Mouse (Mus musculus): ENCODE results near the gene Kirrel. TPM values are rescaled to one million over a fixed set of nuclear protein-coding genes. Genes with fewer than 3 reads are reported as not detected.

Kirrel gene
- total and polyA plus RNA-seq, 2 experiments from 2014 or later: 2.9 to 11.3 TPM

DNA sequence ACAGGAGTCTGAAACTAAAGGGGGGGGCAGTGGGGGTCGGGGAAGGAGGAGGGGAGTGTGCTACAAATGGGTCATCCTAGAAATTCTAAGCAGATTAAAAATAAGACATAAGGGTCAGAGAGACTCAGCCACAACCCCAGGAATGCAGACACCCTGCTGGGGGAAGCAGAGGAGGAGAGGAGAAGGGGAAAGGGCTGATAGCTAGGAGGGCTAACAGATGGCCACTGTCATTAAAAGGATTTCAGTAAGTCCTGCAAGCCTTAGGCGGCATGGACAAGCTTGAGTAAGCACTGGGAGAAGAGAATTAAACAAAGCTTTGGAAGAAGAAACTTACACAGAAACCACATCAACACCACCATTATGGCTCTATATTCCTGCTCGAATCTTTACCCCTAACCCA is 62.3 kb downstream of the Kirrel start:
- no peaks in the 10 kb centered on the region for H3K9me3 ChIP-seq (ENCODE audit: low read length)
- H3K36me3 ChIP-seq (ENCODE audit: insufficient read depth, low read length): no peaks in the 10 kb centered on the region
- TF ChIP-seq CTCF (IDR thresholded peaks at IDR 0.05; ENCODE audit: low read depth): no peak
- WGBS: 61% methylated on average over 3 of the region's 3 CpGs
- H3K9ac ChIP-seq (replicated peaks; ENCODE audit: low read length): no peak overlapping the region
- no peak for DNase-seq (ENCODE audit: low spot score)
- no peak for ATAC-seq
- peaks cover 5% of the 10 kb centered on the region; the same call in 1 of the 2 replicates for H3K4me1 ChIP-seq (ENCODE audit: insufficient read depth, low read length)
- H3K27me3 ChIP-seq (ENCODE audit: insufficient read depth, low read length): no peaks in the 10 kb centered on the region
- no peak overlapping the region for H3K4me2 ChIP-seq (ENCODE audit: low read depth, low read length)
- no peak overlapping the region for H3K27ac ChIP-seq
- H3K4me3 ChIP-seq (ENCODE audit: low read length): no peak overlapping the region

DNA sequence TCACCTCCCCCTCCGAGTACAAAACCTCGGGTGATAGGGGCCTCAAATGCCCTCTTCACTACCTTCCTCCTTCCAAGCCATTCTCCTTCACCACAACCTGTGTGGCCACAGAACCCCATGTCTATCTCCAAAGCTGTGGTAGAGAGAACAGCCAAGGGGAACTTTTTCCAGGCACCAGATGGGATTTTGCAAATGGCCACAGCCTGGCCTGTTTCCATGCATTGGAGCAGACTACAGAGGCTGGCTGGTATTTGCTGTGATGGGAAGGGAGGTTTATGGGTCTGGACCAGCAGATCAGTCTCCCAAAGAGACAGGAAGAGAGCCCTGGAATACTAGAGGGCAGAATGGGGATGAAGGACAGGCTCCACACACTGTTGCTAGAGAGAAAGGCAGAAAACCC is 69.7 kb downstream of the Kirrel start:
- DNase-seq (ENCODE audit: low spot score) (no peak), ATAC-seq (no peak)
- H3K4me1 ChIP-seq (ENCODE audit: insufficient read depth, low read length): peaks cover 7% of the 10 kb centered on the region; the same call in 1 of the 2 replicates
- 79% methylated on average over 2 of the region's 2 CpGs for WGBS
- H3K9me3 ChIP-seq (ENCODE audit: low read length): no peaks in the 10 kb centered on the region
- no peak overlapping the region for H3K27ac ChIP-seq
- no peak overlapping the region for H3K9ac ChIP-seq (replicated peaks; ENCODE audit: low read length)
- H3K4me2 ChIP-seq (ENCODE audit: low read depth, low read length): no peak overlapping the region
- H3K36me3 ChIP-seq (ENCODE audit: insufficient read depth, low read length): no peaks in the 10 kb centered on the region
- H3K4me3 ChIP-seq (ENCODE audit: low read length): no peak overlapping the region
- H3K27me3 ChIP-seq (ENCODE audit: insufficient read depth, low read length): no peaks in the 10 kb centered on the region
- TF ChIP-seq CTCF (IDR thresholded peaks at IDR 0.05; ENCODE audit: low read depth): no peak

DNA sequence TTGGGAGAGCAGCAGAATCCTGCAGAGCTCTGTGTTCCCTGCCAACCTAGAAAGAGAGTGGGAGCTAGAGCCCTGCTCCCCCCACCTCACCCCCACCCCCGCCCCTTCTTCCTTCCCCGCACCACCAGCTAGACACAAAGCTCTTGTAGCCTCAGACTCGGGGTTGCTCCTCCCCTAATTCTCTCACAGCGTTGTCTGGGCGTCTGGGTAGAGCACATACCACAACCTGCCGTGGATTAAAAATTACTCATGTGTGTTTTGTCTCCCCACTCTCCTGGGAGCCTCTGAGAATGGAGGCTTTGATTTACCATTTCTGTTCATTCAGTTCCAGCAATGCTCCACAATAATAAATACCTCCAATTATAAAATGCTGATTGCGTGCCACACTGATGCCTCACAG is 72.2 kb downstream of the Kirrel start:
- H3K9ac ChIP-seq (replicated peaks; ENCODE audit: low read length): no peak overlapping the region
- H3K9me3 ChIP-seq (ENCODE audit: low read length): no peaks in the 10 kb centered on the region
- TF ChIP-seq CTCF (IDR thresholded peaks at IDR 0.05; ENCODE audit: low read depth): no peak
- ATAC-seq (peak; percentile 39; the same call in 1 of the 2 replicates), DNase-seq (ENCODE audit: low spot score) (peak; percentile 43)
- no peaks in the 10 kb centered on the region for H3K27me3 ChIP-seq (ENCODE audit: insufficient read depth, low read length)
- no peaks in the 10 kb centered on the region for H3K36me3 ChIP-seq (ENCODE audit: insufficient read depth, low read length)
- peaks cover 17% of the 10 kb centered on the region for H3K4me1 ChIP-seq (ENCODE audit: insufficient read depth, low read length)
- 16% methylated on average over 5 of the region's 7 CpGs for WGBS
- H3K4me3 ChIP-seq (ENCODE audit: low read length): no peak overlapping the region
- H3K27ac ChIP-seq: 0 out of 2 replicates have a peak overlapping the region, but pooled peaks have one; percentile 27
- H3K4me2 ChIP-seq (ENCODE audit: low read depth, low read length): no peak overlapping the region

DNA sequence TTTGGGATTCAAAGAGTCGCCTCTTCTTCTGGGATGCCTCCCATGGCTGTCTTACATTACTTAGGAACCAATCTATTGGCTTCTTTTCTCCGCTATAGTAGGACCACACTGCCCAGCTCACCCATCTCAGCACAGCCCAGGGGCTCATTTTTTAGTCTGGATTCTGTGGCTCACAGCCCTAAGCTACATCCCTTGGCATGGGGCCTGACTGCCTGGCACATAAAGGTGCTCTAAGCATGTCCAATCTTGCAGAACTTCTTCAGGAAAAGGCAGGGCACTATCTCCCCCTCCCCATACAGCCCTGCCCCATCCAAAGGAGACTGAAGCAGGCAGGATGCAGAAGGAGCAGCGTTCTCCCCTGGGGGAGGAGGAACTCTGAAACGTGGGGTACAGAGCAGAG is 73.6 kb downstream of the Kirrel start:
- no peak overlapping the region for H3K27ac ChIP-seq
- H3K4me3 ChIP-seq (ENCODE audit: low read length): no peak overlapping the region
- ATAC-seq (no peak), DNase-seq (ENCODE audit: low spot score) (no peak)
- H3K9ac ChIP-seq (replicated peaks; ENCODE audit: low read length): no peak overlapping the region
- no peak for TF ChIP-seq CTCF (IDR thresholded peaks at IDR 0.05; ENCODE audit: low read depth)
- H3K36me3 ChIP-seq (ENCODE audit: insufficient read depth, low read length): no peaks in the 10 kb centered on the region
- H3K4me1 ChIP-seq (ENCODE audit: insufficient read depth, low read length): peaks cover 17% of the 10 kb centered on the region
- 81% methylated on average over 4 of the region's 4 CpGs for WGBS
- no peak overlapping the region for H3K4me2 ChIP-seq (ENCODE audit: low read depth, low read length)
- H3K9me3 ChIP-seq (ENCODE audit: low read length): no peaks in the 10 kb centered on the region
- H3K27me3 ChIP-seq (ENCODE audit: insufficient read depth, low read length): no peaks in the 10 kb centered on the region

DNA sequence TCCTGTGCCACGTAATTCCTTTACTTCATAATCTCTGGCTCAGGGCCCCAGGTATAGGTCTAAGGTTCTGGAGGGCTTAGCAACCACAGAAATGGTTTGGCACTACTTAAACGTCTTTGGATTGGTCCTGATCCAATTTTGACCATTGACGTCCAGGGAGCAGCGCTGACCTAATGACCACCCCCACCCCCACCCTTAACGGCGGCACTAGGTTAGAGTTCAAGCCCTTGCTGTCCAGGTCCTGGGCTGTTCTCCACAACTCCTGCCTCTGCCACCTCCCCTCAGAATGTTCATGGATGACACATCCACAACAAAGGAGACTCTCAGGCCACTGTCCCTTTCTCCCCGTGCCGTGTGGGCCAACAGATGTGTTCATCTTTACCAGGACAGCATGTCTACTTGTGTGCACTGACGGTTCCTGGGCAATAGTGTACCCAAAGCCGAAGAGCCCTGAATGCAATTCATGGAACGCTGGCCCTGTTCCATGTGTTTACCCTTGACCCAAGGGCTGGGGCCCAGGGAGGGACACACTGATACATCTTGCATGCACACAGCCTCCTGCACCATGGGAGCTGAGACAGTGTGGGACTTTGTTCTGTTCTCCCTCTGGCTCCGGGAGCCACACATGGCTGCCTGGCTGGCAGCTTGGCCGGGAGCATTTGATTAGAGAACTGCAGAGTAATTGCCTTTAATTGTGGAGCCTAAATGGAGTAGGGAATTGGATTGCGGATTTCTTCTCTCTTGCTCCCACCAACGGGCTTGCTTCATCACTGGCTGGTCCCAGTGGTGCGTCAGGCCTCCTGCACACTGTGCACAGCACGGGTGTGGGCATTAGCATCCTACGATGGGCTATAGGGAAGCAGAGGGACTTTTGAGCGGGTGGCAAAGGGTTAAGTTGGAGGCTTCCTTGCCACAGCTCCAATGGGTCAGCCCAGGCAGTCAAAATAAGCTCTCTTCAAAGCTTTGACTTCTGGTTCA is 76.3 kb downstream of the Kirrel start:
- H3K36me3 ChIP-seq (ENCODE audit: insufficient read depth, low read length): no peaks in the 10 kb centered on the region
- peak overlapping the region; percentile 54 for H3K27ac ChIP-seq
- no peak for TF ChIP-seq CTCF (IDR thresholded peaks at IDR 0.05; ENCODE audit: low read depth)
- WGBS: 66% methylated on average over 19 of the region's 19 CpGs
- H3K9me3 ChIP-seq (ENCODE audit: low read length): no peaks in the 10 kb centered on the region
- 0 out of 2 replicates have a peak overlapping the region, but pooled peaks have one; percentile 3 for H3K9ac ChIP-seq (replicated peaks; ENCODE audit: low read length)
- H3K27me3 ChIP-seq (ENCODE audit: insufficient read depth, low read length): no peaks in the 10 kb centered on the region
- peaks cover 17% of the 10 kb centered on the region for H3K4me1 ChIP-seq (ENCODE audit: insufficient read depth, low read length)
- H3K4me2 ChIP-seq (ENCODE audit: low read depth, low read length): no peak overlapping the region
- no peak overlapping the region for H3K4me3 ChIP-seq (ENCODE audit: low read length)
- DNase-seq (ENCODE audit: low spot score) (peak; percentile 55), ATAC-seq (peak; percentile 83)

DNA sequence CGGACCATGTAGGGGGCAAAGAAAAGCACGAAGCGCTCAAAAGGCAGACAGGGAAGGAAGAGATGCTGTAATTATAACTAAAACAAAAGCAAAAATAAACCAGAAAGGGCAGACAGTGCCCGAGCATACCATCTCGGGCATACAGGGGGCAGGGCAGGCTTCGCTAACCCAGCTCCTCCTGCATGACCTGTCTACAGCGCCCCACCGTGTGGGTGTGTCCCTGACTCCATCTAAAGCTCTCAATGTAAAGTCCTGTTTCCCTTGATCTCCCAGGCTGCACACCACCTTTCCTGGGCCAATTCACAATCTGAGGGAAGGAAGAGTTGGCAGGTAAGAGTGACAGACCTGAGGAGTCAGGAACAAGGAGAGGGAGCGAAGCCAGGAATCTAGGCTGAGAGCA is 77.3 kb downstream of the Kirrel start:
- Histone ChIP-seq H3K27me3 (ENCODE audit: insufficient read depth, low read length) (no peaks in the 10 kb centered on the region), H3K36me3 (ENCODE audit: insufficient read depth, low read length) (no peaks in the 10 kb centered on the region), H3K4me3 (ENCODE audit: low read length) (no peak overlapping the region), H3K4me2 (ENCODE audit: low read depth, low read length) (no peak overlapping the region), H3K9me3 (ENCODE audit: low read length) (no peaks in the 10 kb centered on the region), H3K4me1 (ENCODE audit: insufficient read depth, low read length) (peaks cover 15% of the 10 kb centered on the region), H3K9ac (replicated peaks; ENCODE audit: low read length) (no peak overlapping the region), H3K27ac (no peak overlapping the region)
- WGBS: 90% methylated on average over 9 of the region's 9 CpGs
- TF ChIP-seq CTCF (IDR thresholded peaks at IDR 0.05; ENCODE audit: low read depth): no peak
- no peak for ATAC-seq
- DNase-seq (ENCODE audit: low spot score): no peak

DNA sequence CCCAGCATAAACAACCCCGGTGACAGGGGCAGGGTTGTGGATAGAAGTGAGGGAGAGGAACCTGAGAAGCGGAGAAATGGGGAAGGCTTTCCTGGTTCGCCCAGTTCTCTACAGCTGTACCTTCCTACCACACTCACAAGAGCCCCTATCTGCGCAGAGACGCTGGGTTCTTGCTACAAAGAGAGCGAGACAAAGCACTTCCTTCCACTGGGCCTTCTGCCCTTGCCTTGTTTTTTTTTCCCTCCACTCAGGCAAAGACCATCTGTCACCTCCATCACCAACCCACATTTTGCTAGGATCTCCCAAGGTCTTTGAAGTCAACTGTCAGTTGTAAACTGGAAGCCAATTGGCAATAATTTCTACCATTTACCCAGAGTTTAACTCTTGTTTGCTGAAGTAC is 80.8 kb downstream of the Kirrel start:
- ATAC-seq (no peak), DNase-seq (ENCODE audit: low spot score) (no peak)
- Histone ChIP-seq H3K4me1 (ENCODE audit: insufficient read depth, low read length) (peaks cover 6% of the 10 kb centered on the region; the same call in 1 of the 2 replicates), H3K9ac (replicated peaks; ENCODE audit: low read length) (no peak overlapping the region), H3K27me3 (ENCODE audit: insufficient read depth, low read length) (no peaks in the 10 kb centered on the region), H3K27ac (no peak overlapping the region), H3K4me2 (ENCODE audit: low read depth, low read length) (no peak overlapping the region), H3K4me3 (ENCODE audit: low read length) (no peak overlapping the region), H3K9me3 (ENCODE audit: low read length) (no peaks in the 10 kb centered on the region), H3K36me3 (ENCODE audit: insufficient read depth, low read length) (no peaks in the 10 kb centered on the region)
- no peak for TF ChIP-seq CTCF (IDR thresholded peaks at IDR 0.05; ENCODE audit: low read depth)
- WGBS: 75% methylated on average over 6 of the region's 6 CpGs
